Mouse (Mus musculus): ENCODE results near the gene Plac8.

The Plac8 gene

DNA sequence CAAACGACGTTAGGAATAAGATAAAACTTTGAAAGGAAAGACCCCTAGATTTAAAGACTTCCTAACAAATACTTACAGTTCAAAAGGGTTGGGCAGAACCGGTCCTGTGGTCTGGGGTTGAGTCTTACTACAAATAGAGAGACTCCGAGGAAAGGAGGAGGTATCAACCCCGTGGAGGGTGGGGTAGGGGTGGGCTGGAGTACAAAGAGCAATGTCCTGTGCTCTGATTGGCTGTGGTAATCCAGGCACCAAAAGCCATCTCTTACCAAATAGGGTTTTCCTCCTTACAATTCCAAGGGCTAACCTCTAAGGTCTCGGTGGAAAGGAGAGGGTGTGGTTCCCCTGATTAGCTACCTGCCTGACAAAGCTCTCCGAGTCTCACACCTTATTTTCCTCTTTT lies at the start of gene Plac8:
Gene Plac8, minus strand, starts transcription at position 177 of the 400 bp plus-strand sequence.
- no peak for DNase-seq (ENCODE audit: low spot score in 2 of 2)

DNA sequence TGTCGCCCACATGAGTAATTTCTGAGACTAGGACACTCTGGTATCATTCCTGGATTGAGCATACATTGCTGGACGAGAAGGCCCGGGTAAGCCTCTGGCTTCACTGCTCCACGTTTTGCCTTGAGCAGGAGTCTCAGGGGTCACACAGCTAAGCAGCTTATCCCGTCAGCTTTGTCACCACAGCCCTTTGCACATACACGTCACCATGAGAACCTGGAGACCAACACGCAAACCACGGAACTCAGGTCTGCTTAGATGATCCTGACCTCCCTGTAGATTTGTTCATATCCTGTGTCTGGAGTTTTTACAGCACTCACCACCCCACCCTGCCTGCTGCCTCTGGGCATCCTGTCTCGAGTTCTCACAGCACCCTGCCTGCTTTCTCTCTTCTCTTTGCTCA lies 48.9 kb upstream of the Plac8 start:
- DNase-seq (ENCODE audit: low spot score in 2 of 2): no peak

DNA sequence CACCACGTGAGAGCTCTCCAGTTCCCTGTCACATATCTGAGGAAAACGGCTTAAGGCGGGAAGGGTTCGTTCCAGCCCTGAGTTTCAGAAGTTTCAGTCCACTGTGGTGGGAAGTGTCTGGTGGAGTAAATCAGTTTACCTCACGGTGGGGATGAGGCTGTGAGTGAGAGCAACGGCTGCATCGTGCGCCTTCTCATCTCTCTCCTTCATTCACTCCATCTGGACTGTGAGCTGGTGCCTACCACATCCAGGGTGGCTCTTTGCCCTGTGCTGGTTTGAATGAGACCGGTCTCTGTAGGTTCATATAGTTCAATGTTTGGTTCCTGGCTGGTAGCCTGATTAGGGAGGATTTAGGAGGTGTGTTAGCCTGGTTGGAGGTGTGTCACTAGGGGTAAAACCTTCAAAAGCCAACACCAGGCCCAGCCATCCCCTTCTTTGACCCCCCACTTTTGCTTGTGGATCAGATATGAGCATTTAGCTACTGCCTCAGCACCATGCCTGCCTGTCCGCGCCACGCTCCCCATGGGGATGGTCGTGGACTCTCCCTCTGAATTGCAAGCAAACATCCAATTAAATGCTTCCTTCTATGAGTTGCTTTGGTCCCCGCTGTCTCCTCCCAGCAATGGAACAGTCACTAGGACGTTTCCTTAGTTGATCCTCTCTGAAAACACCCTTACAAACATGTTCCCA lies 47.7 kb upstream of the Plac8 start:
- no peak for DNase-seq (ENCODE audit: low spot score in 2 of 2)

DNA sequence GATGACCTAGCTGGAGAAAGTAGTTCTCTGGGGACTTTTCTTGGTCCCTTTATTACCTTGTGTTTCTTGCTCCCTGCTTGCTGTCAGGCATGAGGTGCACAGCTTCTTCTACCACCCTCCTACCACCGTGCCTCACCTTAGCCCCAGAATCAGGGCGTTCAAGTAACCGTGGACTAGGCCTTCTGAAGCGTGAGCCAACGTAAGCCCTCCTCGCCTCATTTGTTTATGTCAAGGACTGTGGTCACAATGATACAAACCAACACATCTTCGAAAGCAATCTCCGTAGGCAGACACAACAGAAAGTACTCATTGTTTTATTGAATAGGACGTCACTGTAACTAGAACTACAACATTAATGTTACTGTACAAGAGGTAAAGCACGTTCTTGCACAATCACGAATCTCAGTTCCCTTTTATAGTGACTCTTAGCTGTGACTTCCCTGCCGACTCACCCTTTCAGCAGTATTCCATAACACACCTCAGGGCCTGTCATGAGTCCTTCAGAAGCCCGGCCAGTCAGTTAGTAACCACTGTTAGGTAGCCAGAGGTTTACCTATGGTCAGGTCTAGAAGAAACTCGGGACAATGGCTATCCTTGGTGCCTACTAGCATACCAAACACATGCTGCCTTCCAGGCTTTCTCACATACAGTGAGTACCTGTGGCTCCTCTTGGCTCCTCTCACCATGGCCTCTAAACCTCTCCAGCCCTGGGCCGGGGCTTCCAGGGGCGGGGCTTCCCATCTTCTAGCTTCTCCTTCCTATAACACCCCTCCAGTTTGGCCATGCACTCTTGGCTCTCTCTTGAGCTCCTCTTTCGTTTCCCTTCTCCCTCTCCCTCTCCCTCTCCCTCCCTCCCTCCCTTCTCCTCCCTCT lies 42.1 kb upstream of the Plac8 start:
- no peak for DNase-seq (ENCODE audit: low spot score in 2 of 2)

DNA sequence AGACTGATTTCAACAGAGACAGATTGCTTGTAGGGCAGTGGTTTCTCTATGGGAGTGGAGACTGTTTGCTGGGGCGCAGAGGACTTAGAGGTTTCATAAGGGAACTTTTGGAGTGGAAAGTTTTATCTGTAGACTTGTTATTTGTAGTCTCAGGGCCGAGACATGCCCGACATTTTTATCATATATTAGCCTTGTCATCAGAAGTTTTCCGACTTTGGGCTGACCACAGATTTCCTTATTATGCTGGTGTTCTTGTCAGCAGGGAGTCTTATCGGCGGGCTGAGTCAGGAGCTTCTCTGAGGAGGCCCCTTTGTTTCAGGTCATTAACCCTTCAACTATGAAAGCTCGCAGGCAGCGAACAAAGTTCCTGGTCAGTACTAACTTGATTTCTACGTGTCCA lies 35.8 kb upstream of the Plac8 start:
- DNase-seq (ENCODE audit: low spot score in 2 of 2): no peak

DNA sequence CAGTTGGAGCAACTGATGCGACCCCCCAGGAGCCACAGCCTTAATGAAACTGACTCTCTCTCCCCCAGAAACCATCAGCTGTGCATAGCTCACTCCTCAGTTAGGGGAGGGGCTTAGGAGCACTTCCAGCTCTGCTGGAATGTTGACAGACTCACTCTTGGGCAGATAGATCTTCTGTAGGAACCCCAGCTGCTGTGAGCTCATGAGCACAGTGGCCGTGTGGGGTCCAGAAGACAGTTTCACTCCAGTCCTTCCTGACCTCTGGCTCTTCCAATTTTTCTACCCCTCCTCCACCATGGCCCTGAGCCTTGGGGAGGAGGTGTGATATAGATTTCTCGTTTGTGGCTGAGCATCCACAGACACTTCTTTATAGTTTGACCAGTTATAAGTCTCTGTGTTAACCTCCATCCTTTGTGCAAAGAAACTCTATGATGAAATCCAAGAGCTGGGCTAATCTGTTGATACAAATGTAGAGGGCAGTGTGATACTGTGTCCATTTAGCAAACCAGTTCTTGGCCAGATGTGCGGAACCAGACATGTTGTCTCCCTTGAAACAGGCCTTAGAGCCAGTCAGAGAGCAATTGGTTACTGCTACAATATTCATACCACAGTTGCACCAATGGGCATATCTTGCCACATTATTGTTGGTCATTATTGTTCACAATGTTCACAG lies 35.2 kb upstream of the Plac8 start:
- no peak for DNase-seq (ENCODE audit: low spot score in 2 of 2)

DNA sequence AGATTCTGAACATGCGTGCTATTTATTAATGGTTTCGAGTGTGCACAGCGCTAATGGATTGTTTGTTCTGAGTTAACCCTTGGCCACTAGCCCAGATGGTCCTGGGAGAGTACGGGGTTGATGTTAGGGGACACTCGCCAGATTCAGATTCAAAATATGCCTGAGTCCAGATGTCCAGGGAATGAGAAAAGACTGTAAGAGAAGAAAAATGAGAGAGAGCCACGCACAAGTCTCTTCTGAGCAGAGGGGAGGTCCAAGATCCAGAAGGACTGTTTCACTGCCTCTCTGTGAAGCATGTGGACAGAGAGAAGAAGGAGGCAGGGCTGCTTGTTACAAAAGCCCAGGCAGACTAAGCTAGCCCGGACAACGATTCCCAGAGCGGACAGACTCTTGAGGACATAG lies 33.8 kb upstream of the Plac8 start:
- DNase-seq (ENCODE audit: low spot score in 2 of 2): peak in 1 of 2 experiments; percentile 25

DNA sequence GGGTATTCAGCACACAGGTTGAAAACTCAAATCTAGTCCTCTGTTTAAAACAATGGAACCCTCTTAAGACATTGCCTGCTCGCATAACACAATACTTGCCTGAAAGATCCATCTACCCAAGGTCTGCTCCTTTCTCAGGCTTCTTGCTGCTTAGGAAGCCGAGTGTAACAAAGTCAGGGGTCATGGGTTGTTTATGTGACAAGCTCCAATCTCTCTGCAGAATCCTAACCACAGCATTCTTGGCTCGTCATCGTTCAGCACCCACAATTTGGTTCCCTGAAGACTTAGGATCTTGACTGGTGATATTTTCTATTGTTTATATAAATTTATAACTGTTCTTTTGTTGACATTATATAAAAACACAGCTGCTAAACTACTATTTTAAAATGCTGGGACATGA lies 32.0 kb upstream of the Plac8 start:
- DNase-seq (ENCODE audit: low spot score in 2 of 2): no peak

DNA sequence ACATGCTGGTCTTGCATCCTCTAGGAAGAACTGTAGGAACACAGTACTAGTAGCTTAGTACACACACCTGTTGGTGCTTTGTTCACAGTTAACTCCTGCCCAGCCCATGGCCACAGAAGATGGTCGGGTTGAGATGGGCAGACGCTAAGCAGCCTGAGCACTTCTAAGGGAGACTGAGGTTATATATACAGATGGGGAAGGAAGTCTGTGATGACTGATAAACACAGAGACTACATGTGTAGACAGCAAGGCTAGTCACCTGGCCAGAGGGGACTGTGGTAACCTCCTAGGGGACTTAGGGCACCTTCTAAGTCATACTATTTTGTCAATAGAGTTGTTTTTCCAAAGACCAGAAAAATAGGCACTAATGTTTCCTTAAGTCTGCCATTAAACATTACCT lies 29.8 kb upstream of the Plac8 start:
- no peak for DNase-seq (ENCODE audit: low spot score in 2 of 2)

DNA sequence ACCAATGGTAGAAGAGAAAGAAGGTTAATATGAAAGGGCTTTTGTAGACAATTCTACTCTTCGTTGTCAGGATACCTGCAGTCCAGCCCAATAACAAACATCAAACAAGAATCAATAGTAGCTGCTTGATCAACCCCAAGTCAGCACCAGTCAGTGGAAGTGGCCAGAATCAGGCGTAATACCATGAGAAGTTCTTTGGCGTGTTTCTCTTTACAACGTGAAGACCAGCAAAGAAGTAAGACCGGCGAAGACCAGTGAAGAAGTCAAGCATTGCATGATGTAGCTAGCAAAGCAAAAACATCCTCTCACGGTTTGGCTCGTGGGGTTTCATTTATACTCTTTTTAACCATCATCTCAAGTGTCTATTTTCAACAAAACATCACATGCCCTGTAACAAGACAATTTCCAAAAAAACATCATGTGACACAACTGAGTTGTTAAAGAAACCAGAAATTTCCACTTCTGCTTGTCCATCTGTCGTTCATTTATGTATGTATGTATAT lies 27.0 kb upstream of the Plac8 start:
- DNase-seq (ENCODE audit: low spot score in 2 of 2): no peak

DNA sequence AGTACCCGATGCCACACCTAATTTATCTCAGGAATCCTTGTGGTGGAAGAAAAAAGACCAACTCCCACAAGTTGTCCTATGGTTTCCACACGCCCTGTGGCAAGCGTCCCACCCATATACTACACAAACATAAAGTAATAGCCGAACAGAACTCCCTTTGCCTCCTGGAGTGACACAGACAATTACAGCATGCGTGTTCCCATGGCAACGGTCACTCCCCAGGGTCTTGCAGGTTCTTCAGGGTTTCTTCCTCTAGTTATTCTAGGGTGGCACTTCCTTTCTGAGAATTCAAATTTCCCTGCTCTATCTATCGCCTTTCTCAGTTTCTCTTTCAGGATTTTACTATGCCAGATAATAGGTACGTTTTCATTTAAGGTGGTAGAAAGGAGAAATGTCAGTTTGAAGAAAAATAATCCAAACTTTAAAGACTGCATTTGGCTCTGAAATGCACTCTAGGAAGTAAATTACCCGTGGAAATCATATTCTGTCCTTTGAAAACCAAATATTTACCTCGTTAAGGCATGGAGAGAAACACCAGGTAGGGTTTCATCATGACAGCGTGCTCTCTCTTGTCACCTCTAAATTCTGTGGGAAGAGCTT lies 25.9 kb upstream of the Plac8 start:
- DNase-seq (ENCODE audit: low spot score in 2 of 2): no peak

DNA sequence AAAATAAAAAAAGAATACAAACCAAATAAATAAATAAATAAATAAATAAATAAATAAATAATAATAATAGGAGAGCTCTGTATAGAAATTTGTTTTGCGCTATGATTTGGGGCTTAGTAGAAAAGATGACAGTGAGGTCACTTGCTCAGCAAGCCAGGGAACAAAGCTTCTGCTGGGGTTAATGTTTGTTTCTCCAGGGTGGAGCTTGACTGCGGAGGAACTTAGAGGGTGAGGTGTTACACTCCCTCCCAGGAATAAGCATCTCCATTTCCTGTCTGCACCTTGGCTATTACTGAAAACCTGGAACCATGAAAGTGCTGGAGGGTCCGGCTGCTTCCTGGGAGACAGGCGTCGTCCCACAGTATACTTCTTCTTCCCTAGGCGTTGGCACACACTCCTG lies 24.0 kb upstream of the Plac8 start:
- DNase-seq (ENCODE audit: low spot score in 2 of 2): no peak

DNA sequence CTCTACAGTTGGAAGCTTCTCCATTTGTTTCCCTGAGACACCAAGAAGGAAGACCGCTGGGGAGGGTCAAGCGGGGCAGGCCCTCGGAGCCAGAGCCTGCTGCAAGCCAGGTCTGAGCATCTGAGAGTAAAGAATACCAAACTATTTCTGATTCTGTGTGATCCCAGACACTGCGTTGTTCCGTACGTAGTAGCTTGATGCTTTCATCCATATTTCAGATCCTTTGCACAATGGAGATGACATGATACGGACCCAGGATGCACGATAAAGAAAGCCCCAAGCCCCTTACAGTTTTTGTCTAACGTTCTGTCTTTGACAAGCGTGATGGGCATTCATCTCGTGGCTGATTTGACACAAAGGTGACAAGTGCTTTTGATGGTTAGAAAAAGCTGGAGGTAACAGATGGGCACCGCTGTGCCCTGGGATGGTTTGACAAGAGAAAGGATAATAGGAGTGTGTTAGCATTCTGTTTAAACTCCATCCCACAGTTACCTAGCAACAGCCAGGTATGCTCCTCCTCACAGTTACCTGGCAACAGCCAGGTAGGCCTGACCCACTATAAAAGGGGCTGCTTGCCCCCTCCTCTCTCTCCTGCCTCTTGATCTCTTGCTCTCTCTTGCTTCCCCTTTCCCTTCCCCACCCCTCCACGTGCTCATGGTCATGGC lies 22.9 kb upstream of the Plac8 start:
- no peak for DNase-seq (ENCODE audit: low spot score in 2 of 2)

DNA sequence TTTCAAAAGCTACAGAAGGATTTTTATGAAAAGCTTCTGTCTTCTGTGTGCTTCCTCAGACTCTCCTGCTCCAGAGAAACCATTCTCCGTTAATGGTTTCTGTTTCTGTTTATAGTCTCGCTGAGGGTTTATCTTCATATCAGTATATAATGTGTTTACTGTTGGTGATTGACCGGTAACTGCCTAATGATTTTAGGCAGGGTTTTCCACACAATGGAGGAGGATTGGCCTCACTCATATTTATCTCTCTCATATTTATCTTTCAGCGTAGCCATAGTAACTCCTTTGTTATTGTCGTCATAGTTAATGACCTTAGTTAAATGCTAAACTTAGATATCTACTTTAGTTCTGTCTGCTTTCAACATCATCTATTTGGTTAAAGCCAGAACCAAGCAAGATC lies 18.5 kb upstream of the Plac8 start:
- DNase-seq (ENCODE audit: low spot score in 2 of 2): no peak

DNA sequence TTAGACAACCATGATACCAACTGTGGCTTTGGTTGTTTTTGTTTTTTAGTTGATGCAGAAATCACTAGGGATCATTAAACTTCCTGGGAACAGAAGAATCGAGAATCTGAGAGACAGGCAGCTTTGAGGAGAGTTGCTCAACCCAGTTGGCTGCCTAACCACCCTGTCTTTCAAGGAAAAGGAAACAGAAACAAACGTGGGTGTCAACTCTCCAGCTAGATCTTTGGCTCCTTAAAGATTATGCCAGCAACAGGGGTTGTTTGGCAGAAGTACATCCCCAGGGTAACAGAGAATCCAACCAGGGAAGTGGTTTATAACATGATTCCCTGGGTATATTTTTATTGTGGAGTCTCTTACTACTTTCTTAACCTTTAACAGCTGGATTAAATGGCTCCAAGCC lies 15.6 kb upstream of the Plac8 start:
- DNase-seq (ENCODE audit: low spot score in 2 of 2): no peak

DNA sequence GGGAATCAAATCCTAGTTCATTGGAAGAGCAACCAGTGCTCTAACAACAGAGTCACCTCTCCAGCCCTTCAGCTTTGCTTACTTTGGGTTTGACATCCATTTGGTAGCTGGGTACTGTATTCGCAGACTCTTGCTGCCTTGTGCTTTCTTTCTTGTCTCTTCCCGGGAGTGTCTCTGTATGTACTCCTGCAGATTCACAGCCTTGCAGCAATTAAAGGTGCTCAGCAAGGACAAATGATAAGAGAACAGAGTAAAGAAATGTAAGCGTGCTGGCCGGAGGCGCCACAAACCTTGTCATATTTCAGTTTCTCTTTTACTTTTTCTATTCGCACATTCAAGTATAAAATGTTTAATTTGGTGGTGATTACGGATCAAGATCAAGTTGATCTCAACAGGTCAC lies 15.1 kb upstream of the Plac8 start:
- DNase-seq (ENCODE audit: low spot score in 2 of 2): no peak

DNA sequence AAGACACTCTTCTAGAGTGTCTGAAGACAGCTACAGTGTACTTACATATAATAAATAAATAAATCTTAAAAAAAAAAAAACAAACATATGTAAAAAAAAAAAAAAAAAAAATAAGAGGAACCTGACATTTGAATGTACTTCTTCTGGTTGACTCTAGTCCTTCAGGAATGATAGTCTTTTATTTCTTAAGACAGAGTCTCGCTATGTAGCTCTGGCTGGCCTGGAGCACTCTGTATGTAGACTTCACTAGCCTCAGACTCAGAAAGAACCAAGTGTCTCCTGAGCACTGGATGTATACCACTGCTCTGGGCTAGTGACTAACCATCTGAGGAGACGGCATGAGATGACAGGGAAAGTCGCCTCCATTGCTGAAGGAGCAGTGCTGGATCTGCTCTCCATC lies 13.6 kb upstream of the Plac8 start:
- DNase-seq (ENCODE audit: low spot score in 2 of 2): no peak

DNA sequence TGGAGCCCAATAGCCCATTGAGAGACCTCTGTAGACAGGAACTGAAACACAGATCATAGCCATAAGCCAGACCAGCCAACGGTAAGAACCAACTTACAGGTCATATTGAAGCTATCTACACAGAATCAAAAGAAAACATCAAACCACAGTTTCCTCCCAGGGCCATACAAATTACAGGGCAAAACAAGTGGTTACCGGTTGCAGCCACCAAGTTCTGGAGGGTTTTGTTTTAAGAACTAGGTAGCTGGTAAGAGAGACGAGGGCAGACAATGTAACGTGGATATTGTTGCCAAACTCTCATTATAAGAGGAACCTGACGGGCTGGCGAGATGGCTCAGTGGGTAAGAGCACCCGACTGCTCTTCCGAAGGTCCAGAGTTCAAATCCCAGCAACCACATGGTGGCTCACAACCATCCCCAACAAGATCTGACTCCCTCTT lies 13.2 kb upstream of the Plac8 start:
- DNase-seq (ENCODE audit: low spot score in 2 of 2): no peak

DNA sequence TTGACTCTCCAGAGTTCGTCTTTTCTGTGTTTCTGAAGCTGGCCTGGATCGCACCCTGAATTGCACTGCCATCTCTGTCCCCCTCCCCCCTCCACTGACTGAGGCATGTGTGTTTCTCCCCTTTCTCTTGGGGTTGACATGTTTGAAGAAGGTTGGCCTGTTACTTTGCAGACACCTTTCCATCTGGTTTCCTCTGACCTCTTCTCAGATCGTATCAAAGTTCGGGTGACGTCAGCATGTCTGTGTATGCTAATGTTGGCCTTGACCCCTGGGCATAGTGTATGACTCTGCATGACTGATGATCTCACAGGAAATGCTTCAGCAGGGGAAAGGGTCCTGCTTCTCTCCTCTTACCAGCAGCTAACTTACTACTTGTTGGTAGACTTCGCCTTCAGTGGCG lies 11.0 kb upstream of the Plac8 start:
- no peak for DNase-seq (ENCODE audit: low spot score in 2 of 2)

DNA sequence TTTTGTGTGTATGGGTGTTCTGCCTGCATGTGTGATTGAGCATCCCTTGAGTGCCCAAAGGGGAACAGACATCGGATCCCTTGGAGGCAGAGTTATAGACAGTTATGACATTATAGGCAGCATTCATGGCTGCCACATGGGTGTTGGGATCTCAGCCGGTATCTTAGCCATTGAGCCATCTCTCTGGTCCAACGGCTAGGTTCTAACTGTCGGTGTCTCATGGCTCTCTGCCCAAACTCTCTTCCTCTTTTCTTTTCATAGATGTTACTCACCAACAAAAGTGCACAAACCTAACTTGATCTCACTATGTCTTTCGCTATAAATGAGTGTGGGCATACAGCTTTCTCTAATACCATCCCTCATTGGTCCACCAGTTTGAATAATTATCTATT lies 10.4 kb upstream of the Plac8 start:
- DNase-seq (ENCODE audit: low spot score in 2 of 2): no peak

DNA sequence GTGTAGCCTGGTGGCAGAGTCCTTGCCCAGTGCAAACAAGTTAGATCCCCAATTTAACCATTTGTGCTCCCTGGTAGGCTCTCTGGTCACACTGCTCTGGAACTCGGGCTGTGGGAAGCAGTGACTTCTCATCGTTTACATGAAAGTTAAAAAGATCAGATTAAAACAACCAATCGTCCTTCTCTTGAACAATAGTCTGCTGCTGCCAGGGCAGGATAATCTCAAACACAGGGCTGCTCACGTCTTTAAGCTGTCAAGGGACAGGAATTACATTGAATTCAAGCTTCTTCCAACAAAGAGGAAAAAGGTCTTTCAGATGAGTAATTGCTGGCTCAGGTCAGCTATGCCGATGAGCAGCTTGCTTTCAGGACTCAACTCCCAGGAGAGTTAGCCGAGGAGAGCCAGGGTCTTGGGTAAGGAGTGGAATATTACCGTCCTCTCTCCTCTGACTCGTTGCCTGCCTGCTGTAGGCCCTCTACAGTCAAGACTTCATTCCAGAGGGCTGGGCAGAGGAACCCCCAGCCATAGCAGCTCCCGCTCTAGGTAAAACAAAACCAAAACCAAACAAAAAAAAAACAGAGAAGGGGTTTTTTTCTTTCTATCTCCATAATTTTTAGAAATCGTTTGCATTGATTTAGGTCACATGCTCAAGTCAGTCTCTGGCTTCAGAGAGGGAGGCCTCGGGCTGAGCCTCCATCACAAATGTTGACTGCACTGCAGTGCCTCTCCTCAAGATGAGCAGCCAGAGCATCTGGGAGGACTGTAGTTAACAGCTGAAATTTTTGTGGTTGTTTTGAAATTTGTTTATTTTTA lies 9.8 kb upstream of the Plac8 start:
- DNase-seq (ENCODE audit: low spot score in 2 of 2): no peak

Measured in right cerebral cortex, postnatal 10 days (tissue).